Mouse (Mus musculus): Measurements from ENCODE around the gene Acp5.

DNA sequence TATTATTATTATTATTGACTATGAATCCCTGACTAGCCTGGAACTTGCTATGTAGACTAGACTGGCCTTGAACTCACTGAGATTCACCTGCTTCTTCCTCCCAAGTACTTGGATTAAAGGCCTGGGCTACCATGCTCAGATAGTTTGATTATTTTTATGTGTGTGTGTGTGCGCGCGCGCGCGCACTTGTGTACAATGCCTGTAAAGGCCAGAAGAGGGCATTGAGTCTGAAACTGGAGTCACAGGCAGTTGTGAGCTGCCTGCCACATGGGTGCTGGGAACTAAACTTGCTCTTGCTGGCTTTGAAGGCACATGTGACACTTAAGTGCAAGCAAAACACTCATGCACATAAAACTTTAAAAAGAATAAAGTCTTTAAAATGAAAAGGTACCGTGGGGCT lies 46.2 kb downstream of the Acp5 start:
- no peak for TF ChIP-seq CTCF (IDR thresholded peaks at IDR 0.05; ENCODE audit: control insufficient read depth, insufficient read depth, low read length)
- no peak for TF ChIP-seq POLR2A (IDR thresholded peaks at IDR 0.05; ENCODE audit: borderline replicate concordance, control insufficient read depth, low read depth, low read length)
